Mouse (Mus musculus) erythroblast, embryonic 14.5 days (primary cell): ENCODE measurements around the gene Rab5c.

Experiments
- GATA1 ChIP-seq: IDR thresholded peaks from 2 replicates; pipeline ENCODE4 v1.6.1; 2012; ENCODE audit warnings: low read length, inconsistent platforms, mixed read lengths
- TAL1 ChIP-seq: IDR thresholded peaks from 3 replicates; pipeline ENCODE4 v1.6.1; 2012; ENCODE audit warnings: low read length, inconsistent platforms, mixed read lengths

- no peak for TF ChIP-seq TAL1
- no peak for TF ChIP-seq GATA1
These were observed 45.8 kb downstream of the Rab5c start, which contains the start of gene Zfp385c for GRCm38 (mm10) chr11:100692164-100692616.
